Mouse (Mus musculus) retina, postnatal 7 days (tissue): ENCODE data around the gene Rsph14.

Experiments used
- DNase-seq: peaks from one replicate; pipeline ENCODE4 v3.0.0-alpha.2; 2012; ENCODE audit warnings: low read depth, low spot score

Gene Rsph14

DNA sequence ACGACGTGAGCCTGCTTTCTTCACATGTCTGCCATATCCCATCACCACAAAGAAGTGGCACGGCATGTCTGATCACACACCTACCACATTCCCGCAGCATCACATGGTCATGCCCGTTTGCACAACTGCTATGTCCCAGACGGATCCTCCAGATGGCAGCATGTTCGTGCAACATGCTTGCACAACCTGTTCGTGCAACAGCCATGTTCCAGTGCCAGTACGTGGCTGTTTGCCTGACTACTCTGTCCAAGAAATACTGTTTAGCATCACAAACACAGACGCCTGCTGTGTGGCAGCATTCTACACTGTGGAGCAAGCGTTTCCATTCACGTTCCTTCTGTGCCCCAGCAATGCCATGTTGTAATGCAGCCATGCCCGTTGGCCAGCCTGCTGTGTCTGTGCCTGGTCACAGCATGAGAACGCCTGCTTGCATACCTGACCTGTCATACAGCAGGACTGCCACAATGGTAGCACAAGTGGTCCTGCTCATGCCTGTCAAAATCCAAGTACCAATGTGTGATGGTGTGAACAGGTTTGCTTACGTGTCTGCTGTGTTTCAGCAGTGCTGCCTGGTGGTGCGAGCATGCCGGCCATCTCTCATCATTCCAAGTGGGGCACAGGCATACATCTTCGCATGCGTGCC, 98.7 kb downstream of the Rsph14 start:
- DNase-seq = no peak

DNA sequence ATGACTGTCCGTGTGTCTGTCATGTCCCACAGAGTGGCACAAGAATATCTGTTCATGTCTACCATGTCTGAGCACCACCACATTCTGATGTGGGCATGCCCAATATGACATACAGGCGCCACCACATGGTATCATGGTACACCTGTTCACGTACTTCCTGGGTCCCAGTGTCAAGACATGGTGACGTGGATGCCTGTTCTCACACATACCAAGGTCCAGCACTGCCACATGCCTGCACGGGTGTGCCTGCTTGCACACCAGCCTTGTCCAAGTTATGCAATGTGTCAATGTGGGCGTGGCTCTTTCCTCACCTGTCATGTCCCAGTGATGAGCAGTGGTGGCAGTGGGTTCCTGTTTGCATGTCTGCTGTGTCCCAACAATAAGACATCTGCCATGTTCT, 99.9 kb downstream of the Rsph14 start:
- DNase-seq = no peak

DNA sequence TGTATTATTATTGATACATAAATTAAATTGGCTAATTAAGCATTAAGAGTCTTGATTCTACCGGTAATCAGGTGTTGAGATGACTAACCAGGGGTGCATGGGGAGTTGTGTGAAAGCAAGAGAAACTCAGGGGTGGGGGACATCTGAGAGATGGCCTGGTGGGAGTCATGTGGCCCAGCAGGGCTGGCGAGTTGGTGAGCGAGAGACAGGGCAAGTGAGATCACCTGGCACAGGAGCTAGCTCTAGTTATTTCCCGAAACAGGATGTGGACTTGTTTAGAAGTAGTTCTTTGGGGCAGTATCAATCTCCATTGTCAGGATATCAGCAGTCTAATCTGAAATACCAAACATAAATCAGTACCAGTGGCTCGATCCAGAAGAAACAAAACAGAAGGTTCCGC, 100.8 kb downstream of the Rsph14 start:
- no peak for DNase-seq

DNA sequence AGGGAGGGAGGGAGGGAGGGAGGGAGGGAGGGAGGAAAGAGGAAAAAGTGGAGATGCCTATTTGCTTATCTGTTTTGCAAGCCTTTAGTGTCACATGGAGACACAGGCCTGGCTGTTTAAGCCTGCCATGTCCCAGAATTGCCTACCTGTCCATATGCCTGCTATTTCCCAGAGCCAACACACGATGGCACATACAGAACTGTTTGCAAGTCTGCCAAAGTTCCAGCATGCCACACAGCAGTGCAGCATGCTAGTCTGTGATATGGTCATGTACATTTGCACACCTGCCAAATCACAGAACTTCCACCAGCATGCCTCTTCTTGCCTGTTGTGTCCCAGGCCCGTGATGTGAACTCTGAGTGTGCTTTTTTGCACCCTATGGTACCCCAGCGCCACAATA, 101.8 kb downstream of the Rsph14 start:
- no peak for DNase-seq

DNA sequence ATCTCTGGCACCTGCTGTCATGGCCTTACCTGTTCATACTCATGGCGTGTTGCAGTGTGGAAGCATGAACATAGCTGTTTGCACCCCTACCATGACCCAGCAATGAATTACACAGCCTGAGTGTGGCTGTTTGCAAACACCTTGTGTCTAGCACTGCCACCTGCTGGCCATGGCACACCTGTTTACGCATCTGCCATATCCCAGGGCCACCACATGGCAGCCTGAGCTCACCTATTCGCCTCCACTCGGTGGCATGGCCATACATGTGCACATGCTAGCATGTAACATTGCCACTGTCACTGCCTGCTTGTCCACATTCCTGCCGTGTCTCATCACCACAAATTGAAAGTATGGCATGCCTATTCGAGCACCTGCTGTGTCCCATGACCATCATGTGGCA, 102.8 kb downstream of the Rsph14 start:
- no peak for DNase-seq

DNA sequence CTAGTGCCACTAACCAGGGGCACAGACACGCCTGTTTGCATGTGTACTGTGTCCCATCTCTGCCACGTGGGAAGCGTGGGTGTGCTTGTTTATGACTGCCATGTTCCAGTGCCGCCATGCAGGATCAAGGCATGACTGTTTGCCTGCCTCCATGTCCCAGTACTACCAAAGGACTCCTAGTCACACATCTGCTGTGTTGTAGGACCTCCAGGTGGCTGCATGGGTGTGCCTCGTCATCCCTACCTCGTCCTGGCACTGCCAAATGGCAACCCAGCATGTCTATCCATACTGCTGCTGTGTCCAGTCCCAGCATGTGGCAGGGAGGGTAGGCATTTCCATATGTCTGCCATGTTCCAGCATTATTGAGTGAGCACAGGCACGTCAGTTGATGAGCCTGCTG, 104.1 kb downstream of the Rsph14 start:
- no peak for DNase-seq

DNA sequence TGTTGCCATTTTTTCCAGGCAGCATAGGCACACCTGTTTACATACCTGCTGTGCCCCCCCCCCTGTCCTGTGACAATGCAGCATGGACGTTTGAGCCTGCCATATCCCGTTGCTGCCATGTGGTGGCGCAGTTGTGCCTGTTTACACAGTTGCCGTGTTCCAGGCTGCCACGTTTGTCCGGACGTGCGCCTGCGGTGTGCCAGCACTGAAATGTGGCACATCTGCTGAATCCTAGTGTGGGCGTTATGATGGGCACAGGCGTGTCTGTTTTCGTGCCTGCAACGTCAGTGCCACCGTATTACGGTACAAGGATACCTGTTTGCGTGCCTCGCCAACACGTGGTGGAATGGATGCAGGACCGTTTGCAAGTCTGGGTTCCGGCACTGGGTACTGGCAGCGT, 107.1 kb downstream of the Rsph14 start:
- DNase-seq = no peak

DNA sequence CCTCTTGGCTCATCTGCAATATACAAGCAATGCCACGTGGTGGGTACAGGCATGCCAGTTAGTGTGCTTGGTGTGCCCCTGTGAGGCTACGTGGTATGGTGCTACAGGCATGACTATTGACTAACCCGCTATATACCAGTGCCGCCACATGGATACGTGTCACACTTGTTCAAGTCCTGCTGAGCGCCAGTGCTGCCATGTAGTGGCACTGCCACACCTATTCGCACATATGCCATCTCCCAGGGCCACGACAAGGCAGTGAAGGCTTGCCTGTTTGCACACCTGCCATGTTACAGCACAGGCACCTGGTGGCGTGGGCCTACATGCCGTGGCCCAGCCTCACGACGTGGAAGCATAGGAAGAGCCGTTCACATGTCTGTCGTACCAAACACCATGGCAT, 108.1 kb downstream of the Rsph14 start:
- no peak for DNase-seq

DNA sequence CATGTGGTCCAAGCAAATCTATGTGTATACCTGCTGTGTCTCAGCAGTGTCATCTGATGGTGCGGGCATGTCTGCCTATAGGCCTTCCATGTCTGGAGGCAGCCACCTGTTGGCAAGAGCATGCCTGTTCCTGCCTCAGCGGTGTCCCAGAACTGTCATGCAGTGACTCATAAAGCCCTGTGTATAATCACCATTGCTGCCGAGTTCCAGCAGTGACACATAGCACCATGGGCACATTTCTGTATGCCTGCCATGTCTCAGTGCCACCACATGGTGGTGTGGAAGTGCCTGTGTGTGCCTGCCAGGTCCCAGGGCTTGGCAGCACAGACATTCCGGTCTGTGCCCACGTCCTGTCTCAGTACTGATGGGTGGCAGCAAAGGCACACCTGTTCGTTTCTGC, 109.6 kb downstream of the Rsph14 start:
- no peak for DNase-seq

DNA sequence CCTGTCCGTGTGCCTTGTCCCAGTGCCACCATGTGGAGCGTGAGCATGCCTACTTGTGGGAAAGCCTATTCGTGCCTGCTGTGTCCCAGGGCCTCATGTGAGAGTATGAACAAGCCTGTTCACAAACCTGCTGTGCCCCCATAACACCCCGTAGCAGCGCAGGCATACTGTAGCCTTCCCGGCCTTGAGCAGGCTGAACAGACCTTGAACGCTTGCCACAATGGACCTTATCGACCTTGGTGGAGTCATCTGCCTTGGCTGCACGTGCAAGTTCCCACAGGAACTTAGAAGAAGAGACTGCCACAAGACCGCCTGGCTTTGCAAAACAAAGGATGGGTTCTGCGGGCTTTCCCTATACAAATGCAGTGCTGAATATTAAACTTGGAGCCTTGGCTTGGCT, 110.8 kb downstream of the Rsph14 start:
- DNase-seq = no peak

DNA sequence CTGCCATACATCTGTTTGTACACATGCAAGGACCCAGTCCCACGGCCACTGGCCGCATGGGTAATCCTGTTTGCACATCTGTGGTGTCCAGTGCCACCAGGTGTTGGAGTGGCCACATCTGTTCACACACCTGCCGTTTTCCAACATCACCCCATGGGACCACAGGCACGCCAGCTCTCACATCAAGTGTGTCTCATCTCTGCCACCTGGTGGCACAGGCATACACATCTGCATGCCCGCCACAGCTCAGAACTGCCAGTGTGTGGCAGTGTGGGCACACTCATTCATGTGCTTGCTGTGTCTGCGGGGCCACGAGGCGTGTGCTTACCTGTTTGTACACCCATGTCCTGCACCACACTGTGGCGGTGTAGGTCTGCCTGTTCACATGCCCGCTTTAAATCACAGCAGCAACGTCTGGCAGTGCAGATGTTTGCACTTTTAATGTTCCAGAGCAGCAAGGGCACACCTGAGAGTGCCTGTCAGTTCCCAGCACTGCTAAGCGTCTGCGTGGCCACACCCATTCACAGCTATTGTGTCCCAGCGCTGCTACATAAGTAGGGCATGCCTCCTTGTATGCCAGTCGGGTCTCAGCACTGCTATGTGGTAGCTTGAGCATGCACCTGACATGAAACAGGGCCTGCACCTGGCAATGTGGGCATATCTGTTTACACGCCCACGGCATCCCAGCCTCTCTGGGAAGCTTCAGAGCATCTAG, 111.4 kb downstream of the Rsph14 start:
- peak; percentile 67 for DNase-seq

DNA sequence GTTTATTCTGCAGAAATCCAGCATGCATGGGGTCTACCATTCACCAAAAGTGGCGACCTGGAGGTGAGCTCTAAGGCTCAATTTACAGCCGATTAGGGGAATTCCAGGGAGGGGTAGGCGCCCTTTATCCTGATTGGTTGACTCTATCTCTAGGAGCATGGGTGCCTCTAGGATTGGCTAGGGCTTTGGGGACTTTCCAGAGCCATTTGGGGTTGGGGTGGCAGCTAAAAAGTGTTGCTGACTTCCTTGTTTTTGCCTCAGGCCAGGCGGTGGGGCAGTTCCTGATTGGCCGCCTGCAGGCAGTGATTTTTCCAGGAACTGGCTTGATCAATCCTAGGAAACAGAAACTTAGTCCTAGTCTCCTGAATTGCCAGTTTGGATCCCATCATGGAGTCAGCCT, 113.1 kb downstream of the Rsph14 start:
- no peak for DNase-seq

DNA sequence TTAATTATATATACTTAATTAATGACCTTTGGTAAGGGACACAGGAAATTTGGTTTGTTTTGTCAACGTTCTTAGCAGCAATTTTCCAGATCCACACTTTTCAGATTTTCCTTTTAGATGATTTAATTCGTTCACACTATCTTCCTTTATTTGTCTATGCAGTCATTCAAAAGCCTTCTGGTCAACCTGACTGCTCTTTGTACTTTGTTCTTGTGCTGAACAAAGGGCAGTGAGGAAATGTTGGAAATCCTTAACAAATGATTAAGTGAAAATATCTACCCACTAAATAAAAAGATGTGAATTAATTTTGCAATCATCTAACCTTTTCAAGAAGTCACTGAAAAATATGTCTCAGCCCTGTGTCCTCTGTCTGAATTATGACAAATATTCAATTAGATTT, 124.0 kb downstream of the Rsph14 start:
- no peak for DNase-seq
